Mouse (Mus musculus): ENCODE results near the gene Pde12. TPM values are rescaled to one million over a fixed set of nuclear protein-coding genes. Genes with fewer than 3 reads are reported as not detected.
"Not testable (repeated sequence)": the region's sequence is repeated elsewhere in the genome, so short reads cannot be mapped to it uniquely, and the experiment has no call there.

Pde12 gene
- 1 to 10 TPM; 4.8 to 4.9 TPM for polyA plus RNA-seq (2017; shearing (Covaris generic))

GRCm38 (mm10) chr14:26669292-26670073, at the start of gene Pde12:
TSS of gene Pde12 (minus strand) at chr14:26669883.
- peak; percentile 82 for ATAC-seq

GRCm38 (mm10) chr14:26705246-26705645, 35.6 kb upstream of the Pde12 start:
- not testable (repeated sequence) for ATAC-seq

- no peak for ATAC-seq
Measured at GRCm38 (mm10) chr14:26697912-26698311, 28.2 kb upstream of the Pde12 start.

GRCm38 (mm10) chr14:26692974-26693373, 23.3 kb upstream of the Pde12 start, which contains the start of gene Dnah12:
TSS of gene Dnah12 (plus strand) at chr14:26693274.
- ATAC-seq = no peak

GRCm38 (mm10) chr14:26691363-26691762, 21.7 kb upstream of the Pde12 start:
- no peak for ATAC-seq

- ATAC-seq = no peak
Measured at GRCm38 (mm10) chr14:26690727-26691126, 21.0 kb upstream of the Pde12 start.

- ATAC-seq = no peak
Measured at GRCm38 (mm10) chr14:26675791-26676190, 6.1 kb upstream of the Pde12 start.

- no peak for ATAC-seq
Measured at GRCm38 (mm10) chr14:26675371-26675770, 5.7 kb upstream of the Pde12 start.

GRCm38 (mm10) chr14:26674476-26675169, 4.9 kb upstream of the Pde12 start:
- ATAC-seq = not testable (repeated sequence)

GRCm38 (mm10) chr14:26671870-26672615, 2.4 kb upstream of the Pde12 start:
- peak; percentile 40 for ATAC-seq

GRCm38 (mm10) chr14:26670964-26671363, 1.3 kb upstream of the Pde12 start:
- ATAC-seq = no peak

- peak; percentile 17 for ATAC-seq
Measured at GRCm38 (mm10) chr14:26668371-26669291, 1.1 kb downstream of the Pde12 start.

GRCm38 (mm10) chr14:26667991-26668370, 1.7 kb downstream of the Pde12 start:
- ATAC-seq = no peak

GRCm38 (mm10) chr14:26663851-26664250, 5.8 kb downstream of the Pde12 start:
- ATAC-seq = no peak

GRCm38 (mm10) chr14:26662488-26662887, 7.2 kb downstream of the Pde12 start:
- ATAC-seq = no peak

GRCm38 (mm10) chr14:26662016-26662415, 7.7 kb downstream of the Pde12 start:
- ATAC-seq = no peak

- no peak for ATAC-seq
Measured at GRCm38 (mm10) chr14:26660233-26660632, 9.4 kb downstream of the Pde12 start.

- ATAC-seq = no peak
Measured at GRCm38 (mm10) chr14:26658178-26658577, 11.5 kb downstream of the Pde12 start.

GRCm38 (mm10) chr14:26651901-26652300, 17.8 kb downstream of the Pde12 start:
- peak; percentile 50 for ATAC-seq

- no peak for ATAC-seq
Measured at GRCm38 (mm10) chr14:26647811-26648210, 21.9 kb downstream of the Pde12 start.

- no peak for ATAC-seq
Measured at GRCm38 (mm10) chr14:26645989-26646650, 23.6 kb downstream of the Pde12 start.

All from activated CD4-positive, CD25-positive, alpha-beta regulatory T cell, adult 4 months (primary cell).